Mouse (Mus musculus): Measurements from ENCODE around the gene Mapk3. TPM values are rescaled to one million over a fixed set of nuclear protein-coding genes. Genes with fewer than 3 reads are reported as not detected.

Gene Mapk3
- polyA plus RNA-seq, 1 experiment, result 126 TPM

DNA sequence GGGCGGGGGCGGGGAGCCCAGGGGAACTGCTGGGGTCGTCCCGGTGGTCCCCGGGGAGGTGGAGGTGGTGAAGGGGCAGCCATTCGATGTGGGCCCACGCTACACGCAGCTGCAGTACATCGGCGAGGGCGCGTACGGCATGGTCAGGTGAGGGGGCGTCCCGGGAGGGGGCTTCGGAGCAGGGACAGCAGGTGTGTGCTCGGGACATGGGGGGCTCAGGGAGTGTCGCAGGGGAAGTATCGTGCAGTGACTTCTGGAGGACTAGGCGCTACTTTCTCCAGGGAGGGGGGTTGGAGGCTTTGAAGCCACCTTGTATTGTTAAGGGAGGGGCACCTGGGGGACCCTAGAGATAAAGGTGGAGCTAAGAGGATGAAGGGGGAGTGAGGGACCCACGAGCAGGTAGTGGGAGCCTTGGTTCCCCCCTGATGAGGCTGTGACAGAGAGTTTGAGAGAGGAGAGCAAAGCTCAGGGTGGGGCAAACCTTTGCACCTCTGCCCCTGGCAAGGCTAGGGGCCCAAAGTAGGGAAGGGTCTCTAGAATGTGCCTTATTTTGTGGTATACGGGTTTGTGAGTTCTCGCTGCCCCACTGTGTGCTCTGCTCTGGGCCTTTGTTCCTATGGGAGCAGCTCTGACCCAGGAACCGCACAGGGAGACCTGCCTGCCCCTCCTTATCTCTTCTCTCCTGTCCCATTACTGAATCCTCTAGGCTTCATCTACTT is 430 bp downstream of the Mapk3 start:
- Histone ChIP-seq H3ac (ENCODE audit: control insufficient read depth, insufficient read length) (peak overlapping the region; percentile 81), H3K36me3 (ENCODE audit: control insufficient read depth, insufficient read depth) (peaks cover 5% of the 10 kb centered on the region), H3K27me3 (ENCODE audit: control insufficient read depth, insufficient read depth, insufficient read length) (no peaks in the 10 kb centered on the region), H3K4me3 (peak overlapping the region; percentile 72), H3K79me2 (ENCODE audit: control insufficient read depth, insufficient read depth) (peaks cover 7% of the 10 kb centered on the region), H3K4me2 (ENCODE audit: low read depth) (peak overlapping the region; percentile 82)
- TF ChIP-seq MAX (IDR thresholded peaks at IDR 0.05; ENCODE audit: low read depth) (no peak), POLR2AphosphoS2 (IDR thresholded peaks at IDR 0.05; ENCODE audit: insufficient read length, low read depth) (no peak), E2F4 (IDR thresholded peaks at IDR 0.05; ENCODE audit: insufficient read depth) (no peak), CEBPB (IDR thresholded peaks at IDR 0.05; ENCODE audit: insufficient read depth, poor library complexity, severe bottlenecking) (no peak), MYOG (IDR thresholded peaks at IDR 0.05; ENCODE audit: control insufficient read depth in 1 of 3, insufficient read depth in 1 of 3, insufficient read length in 2 of 3, low read depth in 2 of 3) (no peak), TCF12 (IDR thresholded peaks at IDR 0.05; ENCODE audit: insufficient read depth, poor library complexity, severe bottlenecking) (no peak), USF1 (IDR thresholded peaks at IDR 0.05; ENCODE audit: low read depth) (no peak), POLR2A (IDR thresholded peaks at IDR 0.05; ENCODE audit: insufficient read length, low read depth) (peak; percentile 37), MYOD1 (IDR thresholded peaks at IDR 0.05; ENCODE audit: control insufficient read depth in 1 of 3, insufficient read length in 2 of 3, low read depth in 2 of 3) (peak in 1 of 3 experiments; percentile 9), SRF (IDR thresholded peaks at IDR 0.05; ENCODE audit: control insufficient read depth, insufficient read length, low read depth) (no peak), REST (IDR thresholded peaks at IDR 0.05; ENCODE audit: insufficient read depth, insufficient read length) (no peak), TCF3 (IDR thresholded peaks at IDR 0.05; ENCODE audit: insufficient read length, low read depth) (no peak)

DNA sequence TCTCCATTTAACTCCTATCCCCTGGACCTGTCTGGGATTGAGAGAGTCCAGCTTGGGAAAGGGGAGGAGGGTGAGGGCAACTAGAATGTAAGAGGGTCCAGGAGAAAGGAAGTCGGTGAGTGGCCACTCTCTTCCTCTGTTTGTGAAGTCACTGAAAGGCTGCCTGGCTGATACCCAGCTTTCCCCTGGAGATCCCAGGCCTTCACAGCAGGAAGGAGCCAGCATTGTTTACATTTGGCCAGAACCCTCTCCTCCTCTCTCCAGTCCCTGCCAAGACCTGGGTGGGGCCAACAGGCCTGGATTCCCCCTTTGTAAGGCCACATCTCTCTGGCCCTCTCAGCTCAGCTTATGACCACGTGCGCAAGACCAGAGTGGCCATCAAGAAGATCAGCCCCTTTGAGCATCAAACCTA is 996 bp downstream of the Mapk3 start:
- Histone ChIP-seq H3K36me3 (ENCODE audit: control insufficient read depth, insufficient read depth) (peaks cover 5% of the 10 kb centered on the region), H3K4me3 (peak overlapping the region; percentile 72), H3ac (ENCODE audit: control insufficient read depth, insufficient read length) (peak overlapping the region; percentile 81), H3K4me2 (ENCODE audit: low read depth) (peak overlapping the region; percentile 82), H3K79me2 (ENCODE audit: control insufficient read depth, insufficient read depth) (peaks cover 7% of the 10 kb centered on the region), H3K27me3 (ENCODE audit: control insufficient read depth, insufficient read depth, insufficient read length) (no peaks in the 10 kb centered on the region)
- TF ChIP-seq TCF3 (IDR thresholded peaks at IDR 0.05; ENCODE audit: insufficient read length, low read depth) (no peak), MYOD1 (IDR thresholded peaks at IDR 0.05; ENCODE audit: control insufficient read depth in 1 of 3, insufficient read length in 2 of 3, low read depth in 2 of 3) (no peak), REST (IDR thresholded peaks at IDR 0.05; ENCODE audit: insufficient read depth, insufficient read length) (no peak)

DNA sequence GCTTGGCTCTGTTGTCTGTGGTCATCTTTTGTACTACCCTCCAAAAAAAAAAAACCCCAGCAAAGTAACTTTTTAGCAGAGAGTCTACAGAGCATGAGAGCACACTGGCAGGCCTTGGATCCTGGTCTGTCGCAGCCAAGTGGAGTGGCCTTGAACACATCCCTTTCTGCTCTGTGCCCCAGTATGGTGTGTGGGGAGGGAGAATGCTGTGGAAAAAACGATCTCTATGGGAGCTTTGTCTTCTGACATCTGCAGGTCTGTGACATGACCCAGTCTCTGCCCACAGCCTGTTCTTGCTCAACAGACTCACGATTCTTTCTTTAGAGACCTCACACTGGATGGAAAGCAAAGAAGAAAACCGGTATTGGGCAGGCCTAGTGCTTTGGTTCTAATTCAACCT is 1.6 kb downstream of the Mapk3 start:
- TF ChIP-seq USF1 (IDR thresholded peaks at IDR 0.05; ENCODE audit: low read depth), result no peak
- TF ChIP-seq TCF3 (IDR thresholded peaks at IDR 0.05; ENCODE audit: insufficient read length, low read depth), result no peak
- no peak for TF ChIP-seq MYOG (IDR thresholded peaks at IDR 0.05; ENCODE audit: control insufficient read depth in 1 of 3, insufficient read depth in 1 of 3, insufficient read length in 2 of 3, low read depth in 2 of 3)
- TF ChIP-seq REST (IDR thresholded peaks at IDR 0.05; ENCODE audit: insufficient read depth, insufficient read length), result no peak
- TF ChIP-seq POLR2A (IDR thresholded peaks at IDR 0.05; ENCODE audit: insufficient read length, low read depth), result no peak
- TF ChIP-seq MAX (IDR thresholded peaks at IDR 0.05; ENCODE audit: low read depth), result no peak
- TF ChIP-seq TCF12 (IDR thresholded peaks at IDR 0.05; ENCODE audit: insufficient read depth, poor library complexity, severe bottlenecking), result no peak
- TF ChIP-seq E2F4 (IDR thresholded peaks at IDR 0.05; ENCODE audit: insufficient read depth), result no peak
- H3K27me3 ChIP-seq (ENCODE audit: control insufficient read depth, insufficient read depth, insufficient read length), result no peaks in the 10 kb centered on the region
- H3K36me3 ChIP-seq (ENCODE audit: control insufficient read depth, insufficient read depth), result peaks cover 5% of the 10 kb centered on the region
- no peak overlapping the region for H3ac ChIP-seq (ENCODE audit: control insufficient read depth, insufficient read length)
- H3K4me3 ChIP-seq, result peak overlapping the region; percentile 72
- H3K4me2 ChIP-seq (ENCODE audit: low read depth), result peak overlapping the region; percentile 82
- peaks cover 7% of the 10 kb centered on the region for H3K79me2 ChIP-seq (ENCODE audit: control insufficient read depth, insufficient read depth)

DNA sequence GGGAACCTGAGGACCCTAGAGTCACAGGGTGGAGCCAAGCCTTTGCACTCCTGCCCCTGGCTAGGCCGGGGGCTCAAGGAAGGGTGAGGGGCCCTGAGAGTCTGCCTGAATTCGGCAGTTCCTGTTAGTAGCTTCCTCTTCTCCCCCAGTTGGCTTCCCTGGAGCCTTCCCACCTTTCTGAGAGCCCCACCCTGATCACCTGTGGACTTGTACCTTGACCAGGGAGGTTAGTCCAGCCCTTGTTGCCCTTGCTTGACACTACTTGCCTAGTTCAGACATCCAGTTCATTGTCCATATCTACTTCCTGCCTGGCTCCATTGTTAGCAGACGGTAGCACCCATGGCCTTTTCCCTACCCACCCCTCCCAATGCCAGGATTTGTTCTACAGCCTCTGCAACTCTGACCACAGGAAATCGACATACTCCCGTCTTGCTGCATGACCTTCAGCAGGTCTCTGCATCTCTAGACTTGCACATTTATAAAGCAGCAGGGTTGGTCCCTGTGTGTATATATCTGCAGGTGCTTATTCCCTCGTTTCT is 2.2 kb downstream of the Mapk3 start:
- H3ac ChIP-seq (ENCODE audit: control insufficient read depth, insufficient read length), result no peak overlapping the region
- no peak overlapping the region for H3K4me2 ChIP-seq (ENCODE audit: low read depth)
- H3K79me2 ChIP-seq (ENCODE audit: control insufficient read depth, insufficient read depth), result peaks cover 7% of the 10 kb centered on the region
- H3K27me3 ChIP-seq (ENCODE audit: control insufficient read depth, insufficient read depth, insufficient read length), result no peaks in the 10 kb centered on the region
- no peak for TF ChIP-seq E2F4 (IDR thresholded peaks at IDR 0.05; ENCODE audit: insufficient read depth)
- no peak for TF ChIP-seq MAX (IDR thresholded peaks at IDR 0.05; ENCODE audit: low read depth)
- no peak for TF ChIP-seq MYOG (IDR thresholded peaks at IDR 0.05; ENCODE audit: control insufficient read depth in 1 of 3, insufficient read depth in 1 of 3, insufficient read length in 2 of 3, low read depth in 2 of 3)
- no peak for TF ChIP-seq CEBPB (IDR thresholded peaks at IDR 0.05; ENCODE audit: insufficient read depth, poor library complexity, severe bottlenecking)
- TF ChIP-seq USF1 (IDR thresholded peaks at IDR 0.05; ENCODE audit: low read depth), result no peak
- no peak for TF ChIP-seq TCF12 (IDR thresholded peaks at IDR 0.05; ENCODE audit: insufficient read depth, poor library complexity, severe bottlenecking)
- no peak for TF ChIP-seq TCF3 (IDR thresholded peaks at IDR 0.05; ENCODE audit: insufficient read length, low read depth)
- no peak for TF ChIP-seq REST (IDR thresholded peaks at IDR 0.05; ENCODE audit: insufficient read depth, insufficient read length)
- TF ChIP-seq SRF (IDR thresholded peaks at IDR 0.05; ENCODE audit: control insufficient read depth, insufficient read length, low read depth), result no peak
- TF ChIP-seq MYOD1 (IDR thresholded peaks at IDR 0.05; ENCODE audit: control insufficient read depth in 1 of 3, insufficient read length in 2 of 3, low read depth in 2 of 3), result no peak
- no peak overlapping the region for H3K4me3 ChIP-seq
- peaks cover 5% of the 10 kb centered on the region for H3K36me3 ChIP-seq (ENCODE audit: control insufficient read depth, insufficient read depth)

All from myocyte (in vitro differentiated cells).